Mouse (Mus musculus) adrenal gland (tissue): ENCODE results near the gene Rbm17.

Experiments
- intact Hi-C: fragments of 180-260 bp; cut with DNase I; formaldehyde crosslinking; loops from one replicate; pipeline ENCODE4 v1.15.1; 2025

Gene Rbm17

GRCm38 (mm10) chr2:11546091-11546490 lies 57.9 kb downstream of the Rbm17 start:
- intact Hi-C loops, result no loop called here

- intact Hi-C loops, result no loop called here
These were observed 58.6 kb downstream of the Rbm17 start for GRCm38 (mm10) chr2:11545380-11545779.

GRCm38 (mm10) chr2:11544342-11544741 lies 59.6 kb downstream of the Rbm17 start:
- intact Hi-C loops, result loop anchor here (5.0 kb wide), 1 partner anchor 42 kb away; no protein-coding TSS in a partner anchor

GRCm38 (mm10) chr2:11543158-11543557 lies 60.8 kb downstream of the Rbm17 start:
- intact Hi-C loops, result loop anchor here (5.0 kb wide), 1 partner anchor 41 kb away; no protein-coding TSS in a partner anchor

- intact Hi-C loops, result loop anchor here (1.0 to 5.0 kb wide), 3 partner anchors 40 to 212 kb away; no protein-coding TSS in a partner anchor
These were observed 61.3 kb downstream of the Rbm17 start for GRCm38 (mm10) chr2:11542640-11543039.

- intact Hi-C loops, result loop anchor here (1.0 to 5.0 kb wide), 3 partner anchors 40 to 212 kb away; no protein-coding TSS in a partner anchor
These were observed 61.8 kb downstream of the Rbm17 start for GRCm38 (mm10) chr2:11542121-11542520.

GRCm38 (mm10) chr2:11541528-11541927 lies 62.4 kb downstream of the Rbm17 start:
- intact Hi-C loops, result loop anchor here (5.0 kb wide), 1 partner anchor 39 kb away; no protein-coding TSS in a partner anchor

GRCm38 (mm10) chr2:11535966-11536365 lies 68.0 kb downstream of the Rbm17 start:
- intact Hi-C loops, result no loop called here
